Mouse (Mus musculus): Measurements from ENCODE around the gene Chrna9. TPM values are rescaled to one million over a fixed set of nuclear protein-coding genes. Genes with fewer than 3 reads are reported as not detected.
A peak's percentile ranks its signal among the peaks of the same experiment; 100 is the strongest.

Chrna9 gene
- polyA plus RNA-seq, 1 experiment: not detected

GRCm38 (mm10) chr5:65960597-65960950 lies 25.9 kb downstream of the Chrna9 start:
- no peaks in the 10 kb centered on the region for H3K36me3 ChIP-seq (ENCODE audit: control insufficient read depth, insufficient read depth)
- H3K27me3 ChIP-seq (ENCODE audit: control insufficient read depth, insufficient read depth, insufficient read length): no peaks in the 10 kb centered on the region
- H3ac ChIP-seq (ENCODE audit: control insufficient read depth, insufficient read length): no peak overlapping the region
- TF ChIP-seq POLR2AphosphoS2 (IDR thresholded peaks at IDR 0.05; ENCODE audit: insufficient read length, low read depth) (no peak), MYOG (IDR thresholded peaks at IDR 0.05; ENCODE audit: control insufficient read depth in 1 of 3, insufficient read depth in 1 of 3, insufficient read length in 2 of 3, low read depth in 2 of 3) (no peak), CEBPB (IDR thresholded peaks at IDR 0.05; ENCODE audit: insufficient read depth, poor library complexity, severe bottlenecking) (no peak), MAX (IDR thresholded peaks at IDR 0.05; ENCODE audit: low read depth) (no peak), SRF (IDR thresholded peaks at IDR 0.05; ENCODE audit: control insufficient read depth, insufficient read length, low read depth) (no peak), TCF3 (IDR thresholded peaks at IDR 0.05; ENCODE audit: insufficient read length, low read depth) (no peak), REST (IDR thresholded peaks at IDR 0.05; ENCODE audit: insufficient read depth, insufficient read length) (no peak), TCF12 (IDR thresholded peaks at IDR 0.05; ENCODE audit: insufficient read depth, poor library complexity, severe bottlenecking) (no peak), E2F4 (IDR thresholded peaks at IDR 0.05; ENCODE audit: insufficient read depth) (no peak), MYOD1 (IDR thresholded peaks at IDR 0.05; ENCODE audit: control insufficient read depth in 1 of 3, insufficient read length in 2 of 3, low read depth in 2 of 3) (no peak)
- no peak overlapping the region for H3K4me2 ChIP-seq (ENCODE audit: low read depth)
- H3K79me2 ChIP-seq (ENCODE audit: control insufficient read depth, insufficient read depth): no peaks in the 10 kb centered on the region
- no peak overlapping the region for H3K4me3 ChIP-seq

GRCm38 (mm10) chr5:65963291-65963690 lies 28.6 kb downstream of the Chrna9 start:
- Histone ChIP-seq H3K4me3 (no peak overlapping the region), H3K36me3 (ENCODE audit: control insufficient read depth, insufficient read depth) (no peaks in the 10 kb centered on the region), H3K27me3 (ENCODE audit: control insufficient read depth, insufficient read depth, insufficient read length) (no peaks in the 10 kb centered on the region), H3ac (ENCODE audit: control insufficient read depth, insufficient read length) (no peak overlapping the region), H3K79me2 (ENCODE audit: control insufficient read depth, insufficient read depth) (no peaks in the 10 kb centered on the region), H3K4me2 (ENCODE audit: low read depth) (no peak overlapping the region)
- TF ChIP-seq USF1 (IDR thresholded peaks at IDR 0.05; ENCODE audit: low read depth) (no peak), TCF12 (IDR thresholded peaks at IDR 0.05; ENCODE audit: insufficient read depth, poor library complexity, severe bottlenecking) (no peak), POLR2AphosphoS2 (IDR thresholded peaks at IDR 0.05; ENCODE audit: insufficient read length, low read depth) (no peak), POLR2A (IDR thresholded peaks at IDR 0.05; ENCODE audit: insufficient read length, low read depth) (no peak), MYOG (IDR thresholded peaks at IDR 0.05; ENCODE audit: control insufficient read depth in 1 of 3, insufficient read depth in 1 of 3, insufficient read length in 2 of 3, low read depth in 2 of 3) (no peak), MAX (IDR thresholded peaks at IDR 0.05; ENCODE audit: low read depth) (no peak), CEBPB (IDR thresholded peaks at IDR 0.05; ENCODE audit: insufficient read depth, poor library complexity, severe bottlenecking) (no peak)

GRCm38 (mm10) chr5:65965771-65966279 lies 31.1 kb downstream of the Chrna9 start:
- Histone ChIP-seq H3K27me3 (ENCODE audit: control insufficient read depth, insufficient read depth, insufficient read length) (no peaks in the 10 kb centered on the region), H3ac (ENCODE audit: control insufficient read depth, insufficient read length) (no peak overlapping the region), H3K4me3 (no peak overlapping the region), H3K4me2 (ENCODE audit: low read depth) (peak overlapping the region; percentile 62), H3K79me2 (ENCODE audit: control insufficient read depth, insufficient read depth) (no peaks in the 10 kb centered on the region), H3K36me3 (ENCODE audit: control insufficient read depth, insufficient read depth) (no peaks in the 10 kb centered on the region)
- no peak for TF ChIP-seq MAX (IDR thresholded peaks at IDR 0.05; ENCODE audit: low read depth)
- no peak for TF ChIP-seq POLR2AphosphoS2 (IDR thresholded peaks at IDR 0.05; ENCODE audit: insufficient read length, low read depth)
- TF ChIP-seq CEBPB (IDR thresholded peaks at IDR 0.05; ENCODE audit: insufficient read depth, poor library complexity, severe bottlenecking): no peak
- no peak for TF ChIP-seq MYOG (IDR thresholded peaks at IDR 0.05; ENCODE audit: control insufficient read depth in 1 of 3, insufficient read depth in 1 of 3, insufficient read length in 2 of 3, low read depth in 2 of 3)

DNA sequence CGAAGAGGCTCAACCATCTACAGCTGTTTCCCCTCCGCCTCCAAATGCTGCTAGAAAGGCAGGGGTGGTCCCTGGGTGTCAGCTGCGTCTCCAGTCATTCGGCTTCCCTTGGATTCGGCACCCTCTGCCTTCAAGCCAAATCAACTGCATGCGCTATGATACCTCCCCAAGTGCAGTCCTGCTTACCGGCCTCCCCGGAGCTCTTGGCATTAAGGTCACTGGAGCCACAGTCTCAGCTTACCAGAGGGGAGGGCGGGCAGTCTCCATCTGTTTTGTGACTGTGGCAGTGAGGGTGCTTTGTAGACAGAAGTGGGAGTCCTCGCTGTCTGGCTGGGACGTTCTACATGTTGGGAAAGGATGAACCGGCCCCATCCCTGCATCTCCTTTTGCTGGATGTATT lies 32.4 kb downstream of the Chrna9 start:
- H3K27me3 ChIP-seq (ENCODE audit: control insufficient read depth, insufficient read depth, insufficient read length): no peaks in the 10 kb centered on the region
- no peaks in the 10 kb centered on the region for H3K79me2 ChIP-seq (ENCODE audit: control insufficient read depth, insufficient read depth)
- no peaks in the 10 kb centered on the region for H3K36me3 ChIP-seq (ENCODE audit: control insufficient read depth, insufficient read depth)
- TF ChIP-seq CEBPB (IDR thresholded peaks at IDR 0.05; ENCODE audit: insufficient read depth, poor library complexity, severe bottlenecking) (no peak), POLR2A (IDR thresholded peaks at IDR 0.05; ENCODE audit: insufficient read length, low read depth) (no peak), MAX (IDR thresholded peaks at IDR 0.05; ENCODE audit: low read depth) (no peak), TCF12 (IDR thresholded peaks at IDR 0.05; ENCODE audit: insufficient read depth, poor library complexity, severe bottlenecking) (no peak), MYOD1 (IDR thresholded peaks at IDR 0.05; ENCODE audit: control insufficient read depth in 1 of 3, insufficient read length in 2 of 3, low read depth in 2 of 3) (no peak), TCF3 (IDR thresholded peaks at IDR 0.05; ENCODE audit: insufficient read length, low read depth) (no peak), POLR2AphosphoS2 (IDR thresholded peaks at IDR 0.05; ENCODE audit: insufficient read length, low read depth) (no peak), E2F4 (IDR thresholded peaks at IDR 0.05; ENCODE audit: insufficient read depth) (no peak), MYOG (IDR thresholded peaks at IDR 0.05; ENCODE audit: control insufficient read depth in 1 of 3, insufficient read depth in 1 of 3, insufficient read length in 2 of 3, low read depth in 2 of 3) (no peak), USF1 (IDR thresholded peaks at IDR 0.05; ENCODE audit: low read depth) (no peak), REST (IDR thresholded peaks at IDR 0.05; ENCODE audit: insufficient read depth, insufficient read length) (no peak), SRF (IDR thresholded peaks at IDR 0.05; ENCODE audit: control insufficient read depth, insufficient read length, low read depth) (no peak)
- no peak overlapping the region for H3K4me3 ChIP-seq
- no peak overlapping the region for H3ac ChIP-seq (ENCODE audit: control insufficient read depth, insufficient read length)
- H3K4me2 ChIP-seq (ENCODE audit: low read depth): no peak overlapping the region

DNA sequence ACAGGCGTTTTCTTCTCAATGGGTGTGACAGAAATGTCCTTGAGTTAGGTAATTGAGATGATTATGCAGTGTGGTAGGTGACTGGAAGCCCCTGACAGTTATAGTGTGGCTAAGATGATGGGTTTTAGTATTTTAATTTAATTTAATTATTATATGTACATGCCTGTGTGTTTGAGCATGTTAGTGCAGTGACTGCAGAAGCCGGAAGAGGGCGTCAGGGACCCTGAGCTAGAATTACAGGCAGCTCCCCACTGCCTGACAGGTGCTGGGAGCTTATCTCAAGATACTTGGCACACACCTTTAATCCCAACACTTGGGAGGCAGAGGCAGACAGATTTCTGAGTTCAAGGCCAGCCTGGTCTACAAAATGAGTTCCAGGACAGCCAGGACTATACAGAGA lies 33.3 kb downstream of the Chrna9 start:
- Histone ChIP-seq H3K4me3 (no peak overlapping the region), H3K4me2 (ENCODE audit: low read depth) (no peak overlapping the region), H3ac (ENCODE audit: control insufficient read depth, insufficient read length) (no peak overlapping the region), H3K27me3 (ENCODE audit: control insufficient read depth, insufficient read depth, insufficient read length) (no peaks in the 10 kb centered on the region), H3K36me3 (ENCODE audit: control insufficient read depth, insufficient read depth) (no peaks in the 10 kb centered on the region), H3K79me2 (ENCODE audit: control insufficient read depth, insufficient read depth) (no peaks in the 10 kb centered on the region)
- no peak for TF ChIP-seq REST (IDR thresholded peaks at IDR 0.05; ENCODE audit: insufficient read depth, insufficient read length)
- no peak for TF ChIP-seq POLR2AphosphoS2 (IDR thresholded peaks at IDR 0.05; ENCODE audit: insufficient read length, low read depth)
- TF ChIP-seq E2F4 (IDR thresholded peaks at IDR 0.05; ENCODE audit: insufficient read depth): no peak
- TF ChIP-seq CEBPB (IDR thresholded peaks at IDR 0.05; ENCODE audit: insufficient read depth, poor library complexity, severe bottlenecking): no peak
- no peak for TF ChIP-seq USF1 (IDR thresholded peaks at IDR 0.05; ENCODE audit: low read depth)
- TF ChIP-seq TCF3 (IDR thresholded peaks at IDR 0.05; ENCODE audit: insufficient read length, low read depth): no peak
- no peak for TF ChIP-seq POLR2A (IDR thresholded peaks at IDR 0.05; ENCODE audit: insufficient read length, low read depth)
- no peak for TF ChIP-seq MYOG (IDR thresholded peaks at IDR 0.05; ENCODE audit: control insufficient read depth in 1 of 3, insufficient read depth in 1 of 3, insufficient read length in 2 of 3, low read depth in 2 of 3)
- no peak for TF ChIP-seq MAX (IDR thresholded peaks at IDR 0.05; ENCODE audit: low read depth)
- TF ChIP-seq TCF12 (IDR thresholded peaks at IDR 0.05; ENCODE audit: insufficient read depth, poor library complexity, severe bottlenecking): no peak
- TF ChIP-seq SRF (IDR thresholded peaks at IDR 0.05; ENCODE audit: control insufficient read depth, insufficient read length, low read depth): no peak
- TF ChIP-seq MYOD1 (IDR thresholded peaks at IDR 0.05; ENCODE audit: control insufficient read depth in 1 of 3, insufficient read length in 2 of 3, low read depth in 2 of 3): no peak
